Mouse (Mus musculus): ENCODE measurements around the gene Ms4a8a. TPM values are rescaled to one million over a fixed set of nuclear protein-coding genes. Genes with fewer than 3 reads are reported as not detected.

The Ms4a8a gene
- polyA plus RNA-seq, 1 experiment = 2.2 TPM

DNA sequence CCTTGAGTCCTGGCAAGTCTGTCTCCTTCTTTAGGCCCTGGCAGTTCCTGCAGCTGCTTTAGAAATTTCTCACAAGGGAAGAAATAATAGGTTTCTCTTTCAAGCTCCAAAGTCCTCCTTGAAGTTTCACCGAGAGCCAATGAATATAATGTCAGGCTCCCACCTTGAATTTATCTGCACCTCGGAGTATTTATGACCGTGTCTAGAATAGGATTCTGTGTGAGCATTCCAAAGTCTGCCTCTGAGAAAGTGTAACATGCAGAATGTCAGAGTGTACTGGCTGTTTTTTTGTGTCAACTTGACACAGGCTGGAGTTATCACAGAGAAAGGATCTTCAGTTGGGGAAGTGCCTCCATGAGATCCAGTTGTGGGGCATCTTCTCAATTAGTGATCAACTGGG is 63.0 kb downstream of the Ms4a8a start, which contains the start of gene Ms4a18:
Ms4a18 (minus strand) TSS at position 141 of the 400 bp plus-strand sequence.
- no peak for DNase-seq (ENCODE audit: low spot score)

Other genes starting within 250 kb of the Ms4a8a start
- gene Slc15a3, start 241.4 kb downstream of the Ms4a8a start, polyA plus RNA-seq (2012; rRNA removed) = 0.99 and 1.7 TPM in 2 replicates
- 14.7 and 16.5 TPM in 2 replicates for gene Tmem132a, start 211.2 kb downstream of the Ms4a8a start, polyA plus RNA-seq (2012; rRNA removed)
- gene Tmem109, start 199.1 kb downstream of the Ms4a8a start, polyA plus RNA-seq (2012; rRNA removed) = 132 and 133 TPM in 2 replicates
- gene Prpf19, start 185.9 kb downstream of the Ms4a8a start, polyA plus RNA-seq (2012; rRNA removed) = 102 and 133 TPM in 2 replicates
- 0.56 and 1.4 TPM in 2 replicates for gene Zp1, start 160.5 kb downstream of the Ms4a8a start, polyA plus RNA-seq (2012; rRNA removed)
- gene Ptgdr2, start 143.9 kb downstream of the Ms4a8a start, polyA plus RNA-seq (2012; rRNA removed) = 0.06 TPM in 2 replicates
- gene Ccdc86, start 131.8 kb downstream of the Ms4a8a start, polyA plus RNA-seq (2012; rRNA removed) = 7.3 and 7.9 TPM in 2 replicates
- 0.06 TPM in 1 of 2 replicates, not detected in the other for gene Ms4a10, start 106.4 kb downstream of the Ms4a8a start, polyA plus RNA-seq (2012; rRNA removed)
- not detected in 2 replicates for gene Ms4a15, start 87.9 kb downstream of the Ms4a8a start, polyA plus RNA-seq (2012; rRNA removed)
- gene Ms4a18, start 63.1 kb downstream of the Ms4a8a start, polyA plus RNA-seq (2012; rRNA removed) = not detected in 2 replicates
- gene 1700017D01Rik, start 49.8 kb upstream of the Ms4a8a start, polyA plus RNA-seq (2012; rRNA removed) = not detected in 2 replicates
- gene 1700025F22Rik, start 84.2 kb upstream of the Ms4a8a start, polyA plus RNA-seq (2012; rRNA removed) = not detected in 2 replicates
- gene Ms4a13, start 115.6 kb upstream of the Ms4a8a start, polyA plus RNA-seq (2012; rRNA removed) = not detected in 2 replicates
- gene Ms4a12, start 151.3 kb upstream of the Ms4a8a start, polyA plus RNA-seq (2012; rRNA removed) = not detected in 2 replicates
- 0.10 and 0.25 TPM in 2 replicates for gene Ms4a1, start 185.1 kb upstream of the Ms4a8a start, polyA plus RNA-seq (2012; rRNA removed)
- gene Ms4a5, start 202.8 kb upstream of the Ms4a8a start, polyA plus RNA-seq (2012; rRNA removed) = not detected in 2 replicates
- gene Ms4a14, start 233.4 kb upstream of the Ms4a8a start, polyA plus RNA-seq (2012; rRNA removed) = 1.6 and 2.0 TPM in 2 replicates

Measured in urinary bladder, adult 2 months (tissue).